Mouse (Mus musculus) brain, embryonic 14.5 days (tissue): ENCODE results near the gene C1qtnf2.

Experiments
- CTCF ChIP-seq: fragments of 200-500 bp; IDR thresholded peaks from 2 replicates; pipeline ENCODE4 v1.5.1; 2012; ENCODE audit warnings: inconsistent platforms, mild to moderate bottlenecking, moderate library complexity, borderline replicate concordance; ENCODE audit not compliant: insufficient read depth, insufficient read length; ENCODE audit errors: extremely low read depth
- POLR2A ChIP-seq: fragments of 200-500 bp; IDR thresholded peaks from 2 replicates; pipeline ENCODE4 v1.6.1; 2012; ENCODE audit warnings: mild to moderate bottlenecking, inconsistent platforms, borderline replicate concordance; ENCODE audit not compliant: poor library complexity, insufficient read depth, insufficient read length, severe bottlenecking; ENCODE audit errors: extremely low read depth

DNA sequence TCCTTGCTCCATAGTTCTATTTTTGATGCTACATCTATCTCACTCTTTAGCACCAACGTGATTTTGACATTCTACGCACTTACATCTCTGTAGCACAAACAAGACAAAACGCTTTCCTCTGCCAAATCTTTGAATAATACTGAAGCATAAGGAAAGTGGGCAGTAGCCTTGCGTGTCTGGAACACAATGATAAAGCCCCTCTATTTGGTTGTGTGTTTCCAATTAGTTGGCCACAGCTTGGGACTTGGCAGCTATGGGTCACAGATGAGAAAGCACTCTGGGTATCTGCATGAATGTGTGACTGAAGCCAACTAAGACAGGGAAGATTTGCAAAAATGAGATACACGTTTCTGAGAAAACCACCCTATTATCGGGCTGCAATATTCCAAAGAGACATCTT is 33.9 kb downstream of the C1qtnf2 start:
- TF ChIP-seq CTCF (no peak), POLR2A (no peak)
